Mouse (Mus musculus) cerebellum, adult (tissue): ENCODE measurements at regions not wholly inside any gene's neighbourhood (a gene's known extent, or its start where the extent isn't known, plus 50 kb on each side); places are given as distances from the start of the nearest gene placed in this dataset.

ENCODE experiments used
- ATAC-seq: cut with Nextera tagmentation; 2 replicates; pipeline ENCODE4 v1.9.2; 2017; ENCODE audit warnings: mild to moderate bottlenecking, moderate library complexity, mixed read lengths; ENCODE audit not compliant: insufficient number of reproducible peaks, low FRiP score, low TSS enrichment

- ATAC-seq: no peak
Measured at GRCm38 (mm10) chr9:23016733-23017132, 206.1 kb upstream of the Bmper start.

DNA sequence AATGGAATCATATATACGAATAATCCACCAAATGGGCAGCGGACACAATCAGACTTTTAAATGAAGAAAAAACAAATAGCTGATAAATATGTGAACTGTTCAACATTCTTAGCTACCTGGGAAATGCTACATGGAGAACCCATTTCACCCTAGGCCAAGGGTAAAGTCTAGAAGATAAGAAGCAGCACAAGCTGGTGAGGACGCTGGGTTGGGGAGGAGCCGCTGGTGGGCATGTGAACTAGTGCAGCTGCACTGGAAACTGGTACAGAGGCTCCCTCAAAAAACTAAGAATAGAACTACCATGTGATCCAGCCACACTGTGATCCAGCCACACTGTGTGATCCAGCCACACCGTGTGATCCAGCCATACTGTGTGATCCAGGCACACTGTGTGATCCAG is 198.8 kb upstream of the Bmper start:
- no peak for ATAC-seq

DNA sequence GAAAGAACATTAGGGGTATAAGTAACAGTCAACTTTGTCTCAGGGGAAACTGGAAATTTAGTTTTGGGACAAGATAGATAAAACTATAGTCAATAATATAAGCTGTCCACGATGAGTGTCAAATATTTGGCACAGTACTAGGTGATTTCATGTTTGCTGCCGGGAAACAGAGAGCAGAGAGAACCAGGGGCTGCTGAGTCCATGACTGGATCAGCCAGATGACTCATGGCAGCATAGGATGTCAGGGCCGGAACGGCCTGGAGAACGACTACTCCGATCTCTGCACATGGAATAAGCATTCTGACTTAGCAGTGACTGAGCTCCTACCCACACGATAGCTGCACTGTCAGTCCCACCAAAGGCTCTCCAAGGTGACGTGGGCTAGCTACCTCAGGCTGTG is 197.6 kb upstream of the Bmper start:
- ATAC-seq: no peak

DNA sequence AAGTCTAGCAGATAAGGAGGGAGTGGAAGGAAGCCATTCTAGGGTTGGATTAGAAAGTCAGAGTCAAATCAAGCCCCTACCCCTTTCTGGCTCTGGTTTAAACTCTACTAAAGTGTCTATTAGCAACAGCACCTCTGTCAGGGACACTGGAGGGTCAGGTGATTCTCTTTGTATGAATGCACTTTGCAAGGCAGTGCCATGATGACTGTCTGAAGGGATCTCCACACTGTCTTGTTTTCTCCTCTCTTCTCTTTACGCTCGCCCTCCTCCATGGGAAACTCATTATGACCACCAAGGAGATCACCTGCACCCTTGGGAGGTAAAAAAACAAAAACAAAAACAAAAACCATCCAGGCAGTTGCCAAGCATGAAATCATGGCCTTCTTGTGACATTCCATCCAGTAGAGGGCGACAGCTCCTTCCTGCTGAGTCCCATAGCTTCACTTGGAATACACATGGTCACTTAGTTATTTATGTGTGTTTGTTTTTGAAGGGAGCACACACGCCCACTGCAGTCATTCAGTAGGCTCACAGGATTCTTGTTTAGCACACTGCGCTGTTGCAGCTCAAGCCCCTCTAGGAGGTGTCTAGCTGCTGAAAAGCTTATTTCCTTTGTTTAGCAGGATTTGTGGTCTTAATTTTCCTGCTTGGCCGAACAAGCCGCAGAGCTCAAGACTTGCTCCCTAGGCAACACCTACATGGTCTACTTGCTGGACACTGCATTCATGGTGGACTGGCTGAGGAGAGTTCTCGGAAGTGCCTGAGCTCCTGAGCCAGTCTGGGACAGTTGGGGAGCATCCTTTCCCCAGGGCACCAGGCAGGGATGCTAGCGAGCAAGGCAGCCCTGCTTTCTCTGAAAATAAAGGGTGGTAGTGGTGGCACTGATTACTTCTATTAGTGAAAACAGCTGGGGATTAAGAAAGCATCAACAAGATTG is 195.2 kb upstream of the Bmper start:
- ATAC-seq: no peak

DNA sequence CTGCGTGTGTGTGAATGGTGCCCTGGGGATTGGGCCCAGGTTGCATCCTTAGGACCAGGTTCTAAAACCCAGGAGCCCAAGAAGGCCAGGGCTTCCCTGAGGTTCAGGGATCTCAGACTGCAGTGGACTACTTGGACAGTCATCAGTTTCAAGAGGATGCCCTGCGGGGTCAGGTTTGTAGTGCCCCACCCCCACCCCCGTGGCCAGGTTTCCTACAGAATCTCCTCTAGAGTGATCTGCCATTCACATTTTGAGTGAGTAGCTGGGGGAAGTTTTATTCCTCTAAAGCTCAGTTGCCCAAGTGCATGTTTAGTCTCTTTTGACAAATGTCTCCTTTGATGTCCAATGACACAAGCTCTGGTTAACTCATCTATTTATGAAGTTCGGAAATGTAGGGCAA is 193.5 kb upstream of the Bmper start:
- no peak for ATAC-seq

- no peak for ATAC-seq
Measured at GRCm38 (mm10) chr9:23030138-23030537, 192.7 kb upstream of the Bmper start.

DNA sequence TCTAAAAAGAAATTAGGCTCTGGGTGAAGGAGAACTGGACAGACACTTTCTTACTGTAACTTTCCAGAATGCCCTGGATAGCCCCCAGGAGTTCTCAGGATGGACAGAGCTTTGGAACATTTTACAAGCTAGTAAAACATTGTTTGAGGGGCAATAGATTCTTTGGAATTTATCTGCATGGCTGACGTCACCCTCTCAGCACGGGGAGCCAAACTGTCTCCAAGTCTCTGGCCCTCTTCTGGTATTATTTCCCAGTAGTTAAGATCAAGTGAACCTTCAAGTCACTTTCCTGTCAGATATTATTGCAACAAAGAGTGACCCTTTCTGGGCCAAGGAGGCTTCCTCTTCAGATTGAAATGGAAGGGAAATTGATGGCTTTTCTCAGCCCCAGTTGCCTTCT is 192.3 kb upstream of the Bmper start:
- ATAC-seq: no peak

DNA sequence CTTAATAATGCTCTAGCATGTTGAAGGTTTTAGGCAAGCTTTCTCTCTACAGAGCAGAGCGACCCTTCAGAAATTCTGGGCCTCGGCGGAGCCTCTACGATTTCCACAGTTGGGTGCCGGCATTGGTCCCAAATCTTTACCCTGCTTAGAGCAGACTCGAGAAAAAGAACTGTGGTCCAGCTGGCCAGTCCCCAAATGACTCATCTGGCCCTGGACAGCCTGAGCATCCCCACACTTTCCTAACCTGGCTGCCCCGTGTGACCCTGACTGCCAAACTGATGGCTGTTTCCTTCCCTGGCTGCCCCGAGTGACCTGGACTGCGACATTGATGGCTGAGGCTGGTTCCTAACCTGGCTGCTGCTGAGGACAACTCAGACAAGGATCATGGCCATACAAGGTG is 191.0 kb upstream of the Bmper start:
- no peak for ATAC-seq

DNA sequence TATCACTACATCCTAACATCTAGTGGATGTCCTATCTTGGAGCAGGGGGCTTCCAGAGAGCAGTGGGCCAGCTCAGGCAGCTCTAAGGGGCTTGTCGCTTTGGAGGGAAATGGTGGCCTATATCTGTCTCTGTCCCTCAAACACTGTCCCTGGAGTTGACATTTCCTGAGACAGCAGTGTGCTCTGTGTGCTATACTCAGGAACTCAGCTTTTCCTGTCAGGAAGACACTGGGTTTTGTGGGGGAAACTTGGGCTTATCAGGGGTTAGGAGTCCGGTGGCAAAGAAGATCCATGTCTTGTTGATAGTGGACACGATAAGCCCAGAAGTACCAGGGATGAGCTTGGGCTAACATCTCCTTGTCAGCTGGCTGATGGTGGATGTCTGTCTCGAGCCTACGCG is 187.6 kb upstream of the Bmper start:
- ATAC-seq: no peak

- peak; percentile 53; the same call in 1 of the 2 replicates for ATAC-seq
Measured at GRCm38 (mm10) chr9:23035901-23036610, 186.8 kb upstream of the Bmper start.

DNA sequence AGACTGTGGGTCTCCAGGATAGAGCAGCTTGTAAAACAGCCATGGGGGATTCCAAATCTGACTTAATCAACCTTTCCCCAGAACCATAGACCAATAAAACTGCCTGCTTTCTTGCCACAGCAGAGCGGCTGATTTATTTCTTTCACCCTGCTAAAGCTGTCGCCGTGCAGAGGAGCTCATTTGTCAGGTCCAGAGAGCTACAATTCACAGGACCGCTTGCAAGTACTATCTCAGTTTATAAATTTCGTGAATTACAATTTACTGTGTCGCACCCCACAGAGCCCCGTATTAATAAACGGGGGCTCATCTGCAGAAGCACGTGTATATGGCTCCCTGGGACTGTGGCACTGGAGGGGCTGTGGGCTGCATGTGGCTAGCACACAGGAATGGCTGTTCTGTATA is 185.4 kb upstream of the Bmper start:
- no peak for ATAC-seq

DNA sequence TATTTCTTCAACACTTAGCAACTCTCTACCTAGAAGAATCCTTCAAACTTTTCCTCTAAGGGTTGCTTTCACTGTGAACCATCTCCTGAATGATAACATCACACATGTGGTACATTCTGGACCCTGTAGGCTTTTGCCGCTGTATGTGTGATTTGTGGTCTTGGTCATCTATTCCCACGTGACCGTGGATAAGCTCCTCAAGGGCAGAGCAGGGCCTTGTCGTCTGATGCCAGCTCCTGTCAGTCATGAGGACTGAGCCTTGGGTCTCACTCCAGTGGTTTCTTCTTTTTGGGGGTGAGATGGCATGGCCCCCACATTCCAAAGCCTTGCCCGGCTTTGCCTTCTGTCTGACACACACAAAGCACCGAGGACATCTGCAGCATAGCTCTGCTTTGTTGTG is 183.3 kb upstream of the Bmper start:
- ATAC-seq: no peak

GRCm38 (mm10) chr9:23041025-23041424 is 181.9 kb upstream of the Bmper start:
- ATAC-seq: no peak

DNA sequence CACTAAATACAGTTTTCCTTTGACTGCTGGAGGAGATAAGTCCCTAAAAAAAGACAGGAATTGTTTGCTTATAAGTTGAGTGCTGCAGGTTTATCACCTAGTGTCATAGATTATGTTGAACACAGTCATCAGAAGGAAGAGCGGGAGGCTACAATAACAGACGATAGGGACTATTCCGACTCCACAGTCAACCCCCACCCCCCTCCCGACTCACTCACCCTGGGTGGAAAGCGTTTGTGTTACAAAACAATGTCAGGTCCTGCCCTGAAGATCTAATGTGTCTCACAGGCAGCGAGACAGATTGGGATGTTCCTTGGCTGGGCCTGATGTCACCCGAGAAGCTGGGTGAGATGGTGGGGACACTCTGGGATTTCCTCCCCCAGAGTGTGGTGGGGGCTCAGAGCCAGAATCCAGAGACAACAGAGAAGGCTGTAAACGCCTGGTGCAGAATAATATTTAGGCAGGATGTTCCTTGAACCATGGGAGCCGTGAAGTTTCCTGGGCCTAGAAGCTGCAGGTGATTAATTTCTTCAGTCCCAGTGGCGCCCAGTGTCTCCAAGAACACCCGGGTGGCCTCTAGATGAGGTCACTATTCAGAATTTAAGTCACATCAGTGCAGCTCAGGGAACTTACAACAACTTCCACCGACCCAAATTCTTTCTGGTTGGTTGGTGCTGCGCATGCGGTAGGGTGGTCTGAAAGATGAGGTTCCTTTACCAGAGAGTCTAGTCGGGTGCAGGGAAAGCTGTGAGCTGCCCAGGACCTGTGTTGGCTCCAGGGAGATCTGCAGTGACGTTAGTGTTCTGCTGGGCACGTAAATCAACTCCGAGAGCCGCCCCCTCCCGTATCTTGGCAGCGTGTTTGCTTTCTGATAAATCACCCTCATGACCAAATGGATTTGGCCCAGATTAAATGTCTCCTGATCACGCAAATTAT is 181.1 kb upstream of the Bmper start:
- no peak for ATAC-seq

- ATAC-seq: no peak
Measured at GRCm38 (mm10) chr9:23043006-23043405, 179.9 kb upstream of the Bmper start.

DNA sequence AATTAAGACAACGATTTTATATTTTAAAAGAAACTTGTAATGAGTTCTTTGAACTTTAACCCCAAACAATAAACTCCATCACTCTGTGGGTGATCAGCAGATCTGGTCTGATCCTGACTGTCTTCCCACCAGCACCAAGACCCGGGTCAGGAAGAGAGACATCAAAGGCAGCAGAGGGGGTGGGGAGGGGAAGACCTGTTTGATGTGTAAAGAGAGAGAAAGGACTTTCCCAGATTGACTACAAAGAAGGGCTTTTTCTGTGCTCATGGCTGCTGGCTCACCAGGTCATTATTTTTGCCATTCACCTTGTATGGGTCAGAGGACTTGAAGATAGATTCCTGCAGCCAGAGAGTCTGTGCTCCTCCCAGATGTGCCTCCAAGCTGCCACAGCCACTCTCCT is 177.4 kb upstream of the Bmper start:
- no peak for ATAC-seq

- no peak for ATAC-seq
Measured at GRCm38 (mm10) chr9:23050751-23051150, 172.1 kb upstream of the Bmper start.

GRCm38 (mm10) chr9:23059526-23059925 is 163.3 kb upstream of the Bmper start:
- ATAC-seq: no peak

DNA sequence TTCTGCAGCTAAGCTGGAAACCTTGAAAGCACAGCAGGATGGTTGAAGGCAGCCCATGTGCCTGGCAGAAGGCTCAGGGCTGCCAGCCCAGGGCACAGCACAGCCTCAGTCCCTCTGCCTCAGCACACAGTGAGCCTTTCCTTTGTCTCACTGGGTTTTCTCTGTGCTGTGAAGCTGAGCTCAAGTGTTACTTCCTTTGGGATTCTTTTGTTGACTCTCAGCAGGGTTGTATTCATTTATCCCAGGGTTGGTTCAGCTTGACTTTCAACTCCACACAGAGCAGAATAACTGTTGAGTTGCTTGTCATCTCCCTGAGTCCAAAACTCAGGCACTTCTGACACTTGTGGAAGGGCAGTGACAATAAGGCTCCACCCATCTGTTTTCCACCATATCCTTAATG is 162.3 kb upstream of the Bmper start:
- ATAC-seq: no peak

- ATAC-seq: no peak
Measured at GRCm38 (mm10) chr9:23061179-23061929, 161.5 kb upstream of the Bmper start.
